Mouse (Mus musculus) heart, postnatal 14 days (tissue): ENCODE results near the gene Ccdc163. TPM values are rescaled to one million over a fixed set of nuclear protein-coding genes. Genes with fewer than 3 reads are reported as not detected.

Source experiments
- DNase-seq, 2 experiments: peaks; one replicate each; pipeline ENCODE4 v3.0.0; 2021 to 2022
- intact Hi-C: fragments of 180-260 bp; cut with DNase I; formaldehyde crosslinking; loops from one replicate; pipeline ENCODE4 v1.15.1; 2025
- total RNA-seq, 2 experiments: library from RNA; stranded (reverse); gene quantifications; 2 replicates each; pipeline ENCODE4 v1.2.3; 2021

Gene Ccdc163
- total RNA-seq, 2 experiments from 2014 or later = 6.8 to 9.3 TPM

- intact Hi-C loops = no loop called here
- no peak for DNase-seq
Observed at GRCm38 (mm10) chr4:116764001-116764400, 55.7 kb downstream of the Ccdc163 start.

- DNase-seq = no peak
- intact Hi-C loops = no loop called here
Observed at GRCm38 (mm10) chr4:116768510-116768909, 60.2 kb downstream of the Ccdc163 start.

- no peak for DNase-seq
- intact Hi-C loops = no loop called here
Observed at GRCm38 (mm10) chr4:116769060-116769459, 60.8 kb downstream of the Ccdc163 start.

GRCm38 (mm10) chr4:116776391-116776790 is 68.1 kb downstream of the Ccdc163 start:
- intact Hi-C loops = no loop called here
- no peak for DNase-seq

- no peak for DNase-seq
- intact Hi-C loops = no loop called here
Observed at GRCm38 (mm10) chr4:116777079-116777478, 68.8 kb downstream of the Ccdc163 start.

GRCm38 (mm10) chr4:116780541-116780940 is 72.2 kb downstream of the Ccdc163 start:
- DNase-seq = no peak
- intact Hi-C loops = no loop called here

DNA sequence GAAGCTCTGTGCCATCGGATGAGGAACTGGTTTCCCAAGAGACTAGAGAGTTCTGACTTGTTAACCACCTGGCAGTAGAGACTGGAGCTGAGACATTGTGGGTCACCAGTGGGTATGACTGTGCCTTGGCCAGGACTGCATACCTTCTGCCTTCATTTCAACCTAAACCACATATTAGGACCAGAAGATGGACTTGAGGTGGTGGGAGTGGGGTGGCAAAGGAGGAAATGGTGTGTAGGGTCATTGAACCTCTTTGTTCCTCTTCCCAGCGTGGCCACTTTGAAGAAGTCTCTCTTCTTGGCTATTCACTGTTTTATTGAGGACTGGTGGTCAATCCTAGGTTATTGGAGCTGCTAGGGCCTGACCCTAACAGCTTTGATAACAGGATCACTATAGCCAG is 73.1 kb downstream of the Ccdc163 start:
- intact Hi-C loops = no loop called here
- DNase-seq = no peak

GRCm38 (mm10) chr4:116782171-116782570 is 73.9 kb downstream of the Ccdc163 start:
- no peak for DNase-seq
- intact Hi-C loops = no loop called here

DNA sequence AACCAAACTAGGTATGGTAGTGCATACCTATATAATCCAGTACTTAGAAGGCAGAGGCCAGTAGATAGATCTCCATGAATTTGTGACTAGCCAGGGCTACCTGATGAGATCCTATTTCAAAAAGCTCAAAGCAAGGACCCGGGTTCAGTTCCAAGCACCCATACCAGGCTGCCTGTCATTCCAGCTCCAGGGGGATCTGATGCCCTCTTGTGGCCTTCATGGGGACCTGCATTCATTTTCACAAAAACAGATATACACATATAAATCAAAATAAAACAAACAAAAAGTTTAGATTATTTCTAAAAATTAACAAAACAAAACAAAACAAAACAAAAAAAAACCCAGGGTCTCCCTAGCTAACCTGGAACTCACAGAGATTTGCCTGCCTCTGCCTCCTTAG is 78.3 kb downstream of the Ccdc163 start:
- no peak for DNase-seq
- intact Hi-C loops = no loop called here

GRCm38 (mm10) chr4:116787985-116788760 is 79.9 kb downstream of the Ccdc163 start:
- DNase-seq = peak in 1 of 2 experiments; percentile 19
- intact Hi-C loops = loop anchor here (1.0 kb wide), 1 partner anchor 69 kb away; no protein-coding TSS in a partner anchor

GRCm38 (mm10) chr4:116788956-116789355 is 80.6 kb downstream of the Ccdc163 start:
- peak; percentile 75 to 86 for DNase-seq
- intact Hi-C loops = loop anchor here (1.0 kb wide), 1 partner anchor 70 kb away; no protein-coding TSS in a partner anchor

GRCm38 (mm10) chr4:116792453-116792852 is 84.1 kb downstream of the Ccdc163 start:
- no peak for DNase-seq
- intact Hi-C loops = no loop called here

DNA sequence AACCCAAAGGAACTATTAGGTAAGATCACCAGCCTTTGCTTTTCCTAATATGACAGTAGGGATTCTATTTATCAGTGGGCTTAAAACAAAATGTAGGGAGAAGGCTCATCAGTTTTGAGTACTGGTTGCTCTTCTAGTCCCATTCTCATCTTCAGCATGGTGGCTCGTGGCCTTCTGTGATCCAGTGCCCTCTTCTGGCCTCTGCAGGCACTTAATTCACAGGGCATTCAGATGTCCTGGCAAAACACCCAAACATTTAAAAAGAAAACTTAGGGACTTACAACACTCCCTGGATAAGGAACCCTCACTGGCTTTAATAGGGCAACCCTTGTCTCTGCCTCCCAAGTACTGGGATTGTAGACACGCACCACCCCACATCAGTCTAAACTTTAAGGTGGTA is 86.0 kb downstream of the Ccdc163 start:
- intact Hi-C loops = no loop called here
- no peak for DNase-seq

DNA sequence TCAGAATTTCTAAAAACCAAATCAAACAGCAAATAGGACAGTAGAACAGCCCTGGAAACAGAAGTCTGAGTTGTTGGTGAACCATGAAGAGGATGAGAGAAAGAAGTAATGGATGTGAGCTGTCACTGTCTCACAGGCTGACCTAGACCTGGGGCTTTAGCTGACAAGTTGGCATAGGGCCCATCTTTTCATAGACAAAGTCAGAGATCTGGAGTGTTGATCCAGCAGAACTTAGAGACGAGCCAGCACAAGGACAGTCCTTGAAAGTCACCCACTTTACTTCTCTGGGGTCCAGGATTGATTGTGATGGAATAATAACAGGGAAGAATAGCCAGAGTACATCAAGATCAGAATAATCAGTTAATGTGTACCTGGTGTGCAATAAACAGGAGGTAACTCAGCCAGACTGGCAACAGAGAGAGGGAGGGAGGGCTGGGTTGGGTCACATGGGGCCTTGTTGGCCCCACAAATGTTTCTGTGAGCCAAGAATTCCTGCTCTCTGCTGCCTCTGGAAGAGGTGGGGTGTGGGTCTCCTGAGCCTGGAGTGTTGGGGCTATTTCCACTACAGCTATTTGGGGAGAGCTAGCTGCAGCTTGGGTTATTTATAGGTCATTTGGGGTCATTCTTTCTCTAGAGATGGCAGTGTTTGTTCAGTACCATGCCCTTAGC is 88.3 kb downstream of the Ccdc163 start:
- intact Hi-C loops = no loop called here
- DNase-seq = peak; percentile 37 to 55

DNA sequence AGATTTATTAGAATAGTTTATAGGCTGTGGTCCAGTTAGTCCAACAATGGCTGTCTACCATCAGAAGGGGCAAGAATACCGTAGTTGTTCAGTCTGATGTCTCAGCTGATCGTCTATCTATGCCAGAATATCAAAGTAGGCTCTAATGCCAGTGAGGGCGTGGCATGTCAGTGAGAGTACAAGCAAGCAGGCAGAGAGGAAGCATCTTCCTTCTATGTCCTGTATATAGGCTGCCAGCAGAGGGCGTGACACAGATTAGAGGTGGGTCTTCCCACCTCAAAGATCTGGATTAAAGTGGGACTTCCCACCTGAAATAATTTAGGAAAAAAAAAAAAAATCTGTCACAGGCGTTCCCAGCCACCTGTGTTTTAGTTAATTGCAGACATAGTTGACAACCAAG is 91.6 kb downstream of the Ccdc163 start:
- no peak for DNase-seq
- intact Hi-C loops = no loop called here

Other genes with a start within 250 kb of the Ccdc163 start
- 100 to 1,000 TPM in 1 of 2 experiments, 10 to 100 TPM in 1; 96.5 to 104 TPM for gene Mast2, start 244.3 kb upstream of the Ccdc163 start, total RNA-seq
- gene Ipp, start 201.0 kb upstream of the Ccdc163 start, total RNA-seq = 10 to 100 TPM; 14.7 to 15.6 TPM
- 10 to 100 TPM; 19.1 to 21.9 TPM for gene Tmem69, start 152.6 kb upstream of the Ccdc163 start, total RNA-seq
- 10 to 100 TPM; 66.4 to 72.5 TPM for gene Gpbp1l1, start 150.9 kb upstream of the Ccdc163 start, total RNA-seq
- gene Ccdc17, start 111.9 kb upstream of the Ccdc163 start, total RNA-seq = 1 to 10 TPM; 3.0 to 4.3 TPM
- gene Nasp, start 80.6 kb upstream of the Ccdc163 start, total RNA-seq = 10 to 100 TPM; 30.3 to 34.8 TPM
- gene Akr1a1, start 56.8 kb upstream of the Ccdc163 start, total RNA-seq = 100 to 1,000 TPM; 315 to 333 TPM
- gene Prdx1, start 23.0 kb upstream of the Ccdc163 start, total RNA-seq = 100 to 1,000 TPM; 392 to 403 TPM
- gene Mmachc, start 103 bp upstream of the Ccdc163 start, total RNA-seq = 10 to 100 TPM; 39.9 to 42.3 TPM
- 1 to 10 TPM; 1.7 to 2.7 TPM for gene Tesk2, start 12.4 kb downstream of the Ccdc163 start, total RNA-seq
- gene Toe1, start 99.1 kb downstream of the Ccdc163 start, total RNA-seq = 1 to 10 TPM; 8.6 to 9.3 TPM
- gene Mutyh, start 99.2 kb downstream of the Ccdc163 start, total RNA-seq = under 1 TPM; 0.88 to 0.96 TPM
- 1 to 10 TPM; 3.2 to 3.6 TPM for gene Hpdl, start 113.2 kb downstream of the Ccdc163 start, total RNA-seq
- 1 to 10 TPM; 1.1 to 1.6 TPM for gene Zswim5, start 168.9 kb downstream of the Ccdc163 start, total RNA-seq